Mouse (Mus musculus): ENCODE results near the gene Mt2. TPM values are rescaled to one million over a fixed set of nuclear protein-coding genes. Genes with fewer than 3 reads are reported as not detected.

Mt2 gene
- total and polyA plus RNA-seq, 3 experiments, result 541 to 9,419 (median 2,753) TPM

- Histone ChIP-seq H3K27me3 (ENCODE audit: insufficient read depth, low read length) (no peaks in the 10 kb centered on the region), H3K4me1 (ENCODE audit: insufficient read depth, low read depth, low read length) (peaks cover 65% of the 10 kb centered on the region), H3K4me3 (ENCODE audit: low read depth, low read length) (peak overlapping the region; percentile 78; the same call in 1 of the 2 replicates), H3K9me3 (replicated peaks) (no peaks in the 10 kb centered on the region), H3K36me3 (replicated peaks) (peaks cover 20% of the 10 kb centered on the region)
- ATAC-seq (ENCODE audit: extremely low read depth, insufficient number of reproducible peaks, low FRiP score, poor library complexity, severe bottlenecking) (no peak), DNase-seq (ENCODE audit: low spot score) (no peak)
- TF ChIP-seq GATA2 (IDR thresholded peaks at IDR 0.05; ENCODE audit: borderline replicate concordance, low read depth, low read length) (no peak), GATA1 (IDR thresholded peaks at IDR 0.05; ENCODE audit: borderline replicate concordance, low read length) (no peak), TAL1 (conservative IDR thresholded peaks at IDR 0.05; ENCODE audit: low read depth, low read length) (no peak), POLR2AphosphoS5 (IDR thresholded peaks at IDR 0.05; ENCODE audit: insufficient replicate concordance, low read depth, low read length) (no peak), CTCF (IDR thresholded peaks at IDR 0.05; ENCODE audit: low read depth, low read length) (no peak)
Observed at GRCm38 (mm10) chr8:94177716-94178390, 5.4 kb downstream of the Mt2 start.

GRCm38 (mm10) chr8:94178857-94179712 is 6.6 kb downstream of the Mt2 start, which contains the start of gene Mt1:
Gene Mt1 (plus strand): TSS chr8:94179082.
- TF ChIP-seq GATA2 (IDR thresholded peaks at IDR 0.05; ENCODE audit: borderline replicate concordance, low read depth, low read length) (no peak), POLR2AphosphoS5 (IDR thresholded peaks at IDR 0.05; ENCODE audit: insufficient replicate concordance, low read depth, low read length) (peak; percentile 84; the same call in 1 of the 2 replicates)
- peak; percentile 80 for ATAC-seq (ENCODE audit: extremely low read depth, insufficient number of reproducible peaks, low FRiP score, poor library complexity, severe bottlenecking)
- H3K27me3 ChIP-seq (ENCODE audit: insufficient read depth, low read length), result no peaks in the 10 kb centered on the region
- H3K9me3 ChIP-seq (replicated peaks), result no peaks in the 10 kb centered on the region
- H3K4me1 ChIP-seq (ENCODE audit: insufficient read depth, low read depth, low read length), result peaks cover 73% of the 10 kb centered on the region
- peak within 1 kb of the TSS; percentile 78 for H3K4me3 ChIP-seq (ENCODE audit: low read depth, low read length)
- peaks cover 13% of the 10 kb centered on the region for H3K36me3 ChIP-seq (replicated peaks)
- DNase-seq (ENCODE audit: low spot score), result peak; percentile 88

GRCm38 (mm10) chr8:94179713-94180560 is 7.5 kb downstream of the Mt2 start:
- no peak for DNase-seq (ENCODE audit: low spot score)
- ATAC-seq (ENCODE audit: extremely low read depth, insufficient number of reproducible peaks, low FRiP score, poor library complexity, severe bottlenecking), result no peak
- peaks cover 72% of the 10 kb centered on the region for H3K4me1 ChIP-seq (ENCODE audit: insufficient read depth, low read depth, low read length)

GRCm38 (mm10) chr8:94180561-94180908 is 8.1 kb downstream of the Mt2 start:
- H3K27me3 ChIP-seq (ENCODE audit: insufficient read depth, low read length), result no peaks in the 10 kb centered on the region
- DNase-seq (ENCODE audit: low spot score) (no peak), ATAC-seq (ENCODE audit: extremely low read depth, insufficient number of reproducible peaks, low FRiP score, poor library complexity, severe bottlenecking) (no peak)
- H3K36me3 ChIP-seq (replicated peaks), result peaks cover 13% of the 10 kb centered on the region
- peaks cover 69% of the 10 kb centered on the region for H3K4me1 ChIP-seq (ENCODE audit: insufficient read depth, low read depth, low read length)
- H3K9me3 ChIP-seq (replicated peaks), result no peaks in the 10 kb centered on the region
- TF ChIP-seq GATA2 (IDR thresholded peaks at IDR 0.05; ENCODE audit: borderline replicate concordance, low read depth, low read length) (no peak), GATA1 (IDR thresholded peaks at IDR 0.05; ENCODE audit: borderline replicate concordance, low read length) (no peak), POLR2AphosphoS5 (IDR thresholded peaks at IDR 0.05; ENCODE audit: insufficient replicate concordance, low read depth, low read length) (peak; percentile 25; the same call in 1 of the 2 replicates)
- H3K4me3 ChIP-seq (ENCODE audit: low read depth, low read length), result peak overlapping the region; percentile 78

More at GRCm38 (mm10) chr8:94179713-94180560, 7.5 kb downstream of the Mt2 start:
- H3K4me3 ChIP-seq (ENCODE audit: low read depth, low read length), result peak overlapping the region; percentile 78
- H3K27me3 ChIP-seq (ENCODE audit: insufficient read depth, low read length), result no peaks in the 10 kb centered on the region
- H3K36me3 ChIP-seq (replicated peaks), result peaks cover 13% of the 10 kb centered on the region
- TF ChIP-seq POLR2AphosphoS5 (IDR thresholded peaks at IDR 0.05; ENCODE audit: insufficient replicate concordance, low read depth, low read length) (no peak; the same call in 1 of the 2 replicates), GATA1 (IDR thresholded peaks at IDR 0.05; ENCODE audit: borderline replicate concordance, low read length) (no peak), CTCF (IDR thresholded peaks at IDR 0.05; ENCODE audit: low read depth, low read length) (peak; percentile 12; the same call in 1 of the 2 replicates)
- no peaks in the 10 kb centered on the region for H3K9me3 ChIP-seq (replicated peaks)

- peak; percentile 82; the same call in 1 of the 2 replicates for TF ChIP-seq POLR2AphosphoS5 (IDR thresholded peaks at IDR 0.05; ENCODE audit: insufficient replicate concordance, low read depth, low read length)
- no peak for TF ChIP-seq CTCF (IDR thresholded peaks at IDR 0.05; ENCODE audit: low read depth, low read length)
- TF ChIP-seq GATA2 (IDR thresholded peaks at IDR 0.05; ENCODE audit: borderline replicate concordance, low read depth, low read length), result no peak
- TF ChIP-seq GATA1 (IDR thresholded peaks at IDR 0.05; ENCODE audit: borderline replicate concordance, low read length), result no peak
- no peak for TF ChIP-seq TAL1 (conservative IDR thresholded peaks at IDR 0.05; ENCODE audit: low read depth, low read length)
- no peaks in the 10 kb centered on the region for H3K9me3 ChIP-seq (replicated peaks)
- peaks cover 13% of the 10 kb centered on the region for H3K36me3 ChIP-seq (replicated peaks)
- H3K4me3 ChIP-seq (ENCODE audit: low read depth, low read length), result peak overlapping the region; percentile 67; the same call in 1 of the 2 replicates
- H3K27me3 ChIP-seq (ENCODE audit: insufficient read depth, low read length), result no peaks in the 10 kb centered on the region
- DNase-seq (ENCODE audit: low spot score) (no peak), ATAC-seq (ENCODE audit: extremely low read depth, insufficient number of reproducible peaks, low FRiP score, poor library complexity, severe bottlenecking) (no peak)
- peaks cover 73% of the 10 kb centered on the region for H3K4me1 ChIP-seq (ENCODE audit: insufficient read depth, low read depth, low read length)
Observed at GRCm38 (mm10) chr8:94182055-94182929, 9.8 kb downstream of the Mt2 start.
